Mouse (Mus musculus): ENCODE measurements at regions not wholly inside any gene's neighbourhood (a gene's known extent, or its start where the extent isn't known, plus 50 kb on each side); places are given as distances from the start of the nearest gene placed in this dataset.

DNA sequence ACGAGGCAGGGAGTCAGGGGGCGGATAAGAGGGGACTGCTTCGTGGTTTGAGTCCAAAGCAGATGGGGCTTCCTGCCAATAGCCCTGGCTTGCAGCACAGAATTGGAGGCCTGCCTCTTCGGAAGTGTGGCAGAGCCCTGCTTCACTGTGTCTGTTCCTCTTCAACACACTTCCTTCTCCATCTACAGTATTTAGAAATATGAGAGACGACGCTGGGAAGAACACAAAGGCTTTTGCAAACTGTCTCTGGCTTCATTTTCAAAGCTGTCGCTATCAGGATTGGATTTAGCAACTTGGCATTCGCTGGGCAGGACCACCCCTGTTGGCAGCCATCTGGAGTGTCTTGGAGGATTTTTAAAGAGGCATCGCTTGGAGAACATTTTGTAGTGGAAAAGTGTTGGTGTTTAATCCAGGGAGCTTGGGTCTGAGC is 95.3 kb upstream of the Gm6657 start:
- Histone ChIP-seq H3K27ac (peak overlapping the region; percentile 51), H3K9me3 (replicated peaks) (no peaks in the 10 kb centered on the region), H3K4me3 (no peak overlapping the region), H3K36me3 (ENCODE audit: poor library complexity, severe bottlenecking) (no peaks in the 10 kb centered on the region), H3K9ac (no peak overlapping the region), H3K4me2 (no peak overlapping the region), H3K27me3 (no peaks in the 10 kb centered on the region), H3K4me1 (peaks cover 24% of the 10 kb centered on the region)
- peak; percentile 81 for ATAC-seq
- WGBS = 50% methylated on average over 9 of the region's 9 CpGs

DNA sequence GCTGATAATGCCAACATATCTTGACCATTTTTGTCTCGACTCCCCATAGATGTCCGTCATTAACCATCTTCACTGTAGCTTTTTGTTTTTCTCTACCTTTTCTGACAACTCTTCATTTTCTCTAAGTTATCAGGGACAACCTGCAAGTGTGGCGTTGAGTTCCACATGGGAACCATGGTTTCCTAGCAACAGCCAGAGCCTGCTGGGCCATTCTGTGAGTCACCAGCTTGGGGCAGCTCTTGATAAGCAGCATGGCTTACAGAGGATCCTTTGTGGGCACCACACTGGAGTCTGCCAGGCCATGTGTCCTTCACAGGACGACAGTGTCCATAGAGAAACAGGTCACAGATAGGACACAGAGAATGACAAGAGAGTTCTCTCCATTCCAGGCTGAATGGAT is 94.3 kb upstream of the Gm6657 start:
- no peak overlapping the region for H3K4me2 ChIP-seq
- H3K4me1 ChIP-seq = peaks cover 24% of the 10 kb centered on the region
- ATAC-seq = no peak
- H3K4me3 ChIP-seq = no peak overlapping the region
- 57% methylated on average over 4 of the region's 4 CpGs for WGBS
- H3K36me3 ChIP-seq (ENCODE audit: poor library complexity, severe bottlenecking) = no peaks in the 10 kb centered on the region
- no peak overlapping the region for H3K27ac ChIP-seq
- H3K9me3 ChIP-seq (replicated peaks) = no peaks in the 10 kb centered on the region
- H3K27me3 ChIP-seq = no peaks in the 10 kb centered on the region
- no peak overlapping the region for H3K9ac ChIP-seq

DNA sequence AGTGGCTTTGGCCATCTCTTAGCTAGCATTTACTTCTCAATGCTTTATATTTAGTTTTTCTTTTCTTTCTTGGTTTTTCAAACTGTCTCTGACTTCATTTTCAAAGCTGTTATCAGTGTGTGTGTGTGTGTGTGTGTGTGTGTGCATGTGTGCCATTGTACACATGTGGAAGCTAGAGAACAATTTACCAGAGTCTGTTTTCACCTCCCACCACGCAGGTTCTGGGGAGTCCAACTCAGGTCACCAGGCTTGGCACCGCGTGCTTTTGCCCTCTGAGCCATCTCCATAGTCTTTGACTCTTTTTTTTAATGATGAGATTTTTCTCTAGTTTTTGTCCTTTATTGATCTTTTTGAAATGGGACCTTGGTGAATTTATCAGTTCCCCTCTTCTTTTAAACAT is 93.3 kb upstream of the Gm6657 start:
- no peak overlapping the region for H3K9ac ChIP-seq
- no peaks in the 10 kb centered on the region for H3K27me3 ChIP-seq
- no peak for ATAC-seq
- H3K4me1 ChIP-seq = peaks cover 18% of the 10 kb centered on the region
- H3K27ac ChIP-seq = no peak overlapping the region
- no peaks in the 10 kb centered on the region for H3K9me3 ChIP-seq (replicated peaks)
- H3K36me3 ChIP-seq (ENCODE audit: poor library complexity, severe bottlenecking) = no peaks in the 10 kb centered on the region
- H3K4me2 ChIP-seq = no peak overlapping the region
- no peak overlapping the region for H3K4me3 ChIP-seq
- WGBS = 92% methylated on average over 3 of the region's 3 CpGs

DNA sequence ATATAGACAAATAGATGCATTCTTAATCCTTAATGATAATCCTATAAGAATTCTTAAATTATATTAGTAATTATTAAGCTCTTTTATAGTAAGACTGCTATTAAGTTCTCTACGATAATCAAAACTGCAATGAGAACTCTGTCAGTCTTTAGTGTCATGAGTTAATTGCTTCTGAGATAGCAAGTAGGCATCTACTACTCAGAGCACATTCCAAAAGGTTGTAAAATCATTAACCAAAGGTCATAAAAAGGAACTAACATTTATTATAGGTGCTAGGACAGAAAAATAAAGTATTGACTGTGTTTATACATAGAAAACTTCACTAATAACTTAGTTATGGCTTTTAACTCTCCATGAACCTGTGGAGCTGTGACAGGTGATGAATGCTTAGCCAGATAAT is 84.1 kb upstream of the Gm6657 start:
- Histone ChIP-seq H3K27me3 (no peaks in the 10 kb centered on the region), H3K9ac (no peak overlapping the region), H3K4me2 (no peak overlapping the region), H3K36me3 (ENCODE audit: poor library complexity, severe bottlenecking) (no peaks in the 10 kb centered on the region), H3K4me1 (no peaks in the 10 kb centered on the region), H3K9me3 (replicated peaks) (no peaks in the 10 kb centered on the region), H3K4me3 (no peak overlapping the region), H3K27ac (no peak overlapping the region)
- WGBS = 81% methylated on average over 1 of the region's 1 CpGs
- ATAC-seq = no peak

DNA sequence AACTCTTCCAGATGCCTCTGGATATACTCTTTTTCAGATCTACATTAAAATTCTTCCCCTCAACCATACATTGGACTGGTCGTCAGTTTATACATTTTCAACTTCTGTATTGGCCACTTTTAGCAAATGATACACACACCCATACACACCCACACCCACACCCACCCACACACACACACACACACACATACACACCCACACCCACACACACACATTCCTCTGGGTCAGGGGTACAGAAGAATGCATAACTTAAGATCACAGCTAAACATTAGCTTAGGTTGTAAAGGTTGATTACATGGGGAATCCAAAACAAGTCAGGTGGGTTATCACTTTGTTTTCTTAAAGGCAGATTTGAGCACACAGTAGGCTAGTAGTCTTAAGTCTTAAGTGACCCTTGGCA is 75.9 kb upstream of the Gm6657 start:
- Histone ChIP-seq H3K9ac (no peak overlapping the region), H3K36me3 (ENCODE audit: poor library complexity, severe bottlenecking) (no peaks in the 10 kb centered on the region), H3K27me3 (no peaks in the 10 kb centered on the region), H3K4me1 (no peaks in the 10 kb centered on the region), H3K27ac (no peak overlapping the region), H3K4me2 (no peak overlapping the region), H3K4me3 (no peak overlapping the region), H3K9me3 (replicated peaks) (no peaks in the 10 kb centered on the region)
- WGBS = 81% methylated on average over 1 of the region's 1 CpGs
- ATAC-seq = no peak

GRCm38 (mm10) chr12:78119246-78119645 is 74.8 kb upstream of the Gm6657 start:
- no peak for ATAC-seq
- WGBS = 78% methylated on average over 2 of the region's 2 CpGs
- Histone ChIP-seq H3K4me2 (no peak overlapping the region), H3K4me1 (no peaks in the 10 kb centered on the region), H3K9ac (no peak overlapping the region), H3K27ac (no peak overlapping the region), H3K27me3 (no peaks in the 10 kb centered on the region), H3K4me3 (no peak overlapping the region), H3K9me3 (replicated peaks) (no peaks in the 10 kb centered on the region), H3K36me3 (ENCODE audit: poor library complexity, severe bottlenecking) (no peaks in the 10 kb centered on the region)

DNA sequence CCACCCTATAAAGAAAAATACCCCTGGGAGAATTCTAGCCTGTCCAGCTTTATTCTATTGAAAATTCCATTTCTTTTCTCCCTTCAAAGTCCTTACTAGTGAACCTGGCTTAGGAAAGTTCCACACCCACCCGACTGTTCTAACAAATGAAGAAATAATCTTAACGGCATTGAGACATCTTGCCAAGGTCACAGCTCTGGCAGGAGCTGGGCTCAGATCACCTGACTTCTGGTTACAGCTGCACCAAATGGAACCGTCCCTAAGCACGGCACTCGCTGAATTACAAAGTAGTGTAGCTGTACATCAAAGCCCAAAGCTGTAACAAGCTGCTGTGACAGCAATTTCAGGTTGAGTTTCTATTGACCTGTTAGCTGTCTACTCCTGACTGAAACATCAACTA is 74.2 kb upstream of the Gm6657 start:
- Histone ChIP-seq H3K4me2 (no peak overlapping the region), H3K27ac (no peak overlapping the region), H3K9ac (no peak overlapping the region), H3K36me3 (ENCODE audit: poor library complexity, severe bottlenecking) (no peaks in the 10 kb centered on the region), H3K9me3 (replicated peaks) (no peaks in the 10 kb centered on the region), H3K27me3 (no peaks in the 10 kb centered on the region), H3K4me3 (no peak overlapping the region), H3K4me1 (no peaks in the 10 kb centered on the region)
- ATAC-seq = no peak
- whole genome bisulfite sequencing = 82% methylated on average over 5 of the region's 5 CpGs

GRCm38 (mm10) chr12:78129130-78129845 is 64.8 kb upstream of the Gm6657 start:
- Histone ChIP-seq H3K4me2 (no peak overlapping the region), H3K9me3 (replicated peaks) (no peaks in the 10 kb centered on the region), H3K4me1 (peaks cover 13% of the 10 kb centered on the region), H3K27me3 (no peaks in the 10 kb centered on the region), H3K9ac (no peak overlapping the region), H3K36me3 (ENCODE audit: poor library complexity, severe bottlenecking) (no peaks in the 10 kb centered on the region), H3K27ac (no peak overlapping the region), H3K4me3 (no peak overlapping the region)
- ATAC-seq = no peak
- WGBS = 75% methylated on average over 5 of the region's 5 CpGs

DNA sequence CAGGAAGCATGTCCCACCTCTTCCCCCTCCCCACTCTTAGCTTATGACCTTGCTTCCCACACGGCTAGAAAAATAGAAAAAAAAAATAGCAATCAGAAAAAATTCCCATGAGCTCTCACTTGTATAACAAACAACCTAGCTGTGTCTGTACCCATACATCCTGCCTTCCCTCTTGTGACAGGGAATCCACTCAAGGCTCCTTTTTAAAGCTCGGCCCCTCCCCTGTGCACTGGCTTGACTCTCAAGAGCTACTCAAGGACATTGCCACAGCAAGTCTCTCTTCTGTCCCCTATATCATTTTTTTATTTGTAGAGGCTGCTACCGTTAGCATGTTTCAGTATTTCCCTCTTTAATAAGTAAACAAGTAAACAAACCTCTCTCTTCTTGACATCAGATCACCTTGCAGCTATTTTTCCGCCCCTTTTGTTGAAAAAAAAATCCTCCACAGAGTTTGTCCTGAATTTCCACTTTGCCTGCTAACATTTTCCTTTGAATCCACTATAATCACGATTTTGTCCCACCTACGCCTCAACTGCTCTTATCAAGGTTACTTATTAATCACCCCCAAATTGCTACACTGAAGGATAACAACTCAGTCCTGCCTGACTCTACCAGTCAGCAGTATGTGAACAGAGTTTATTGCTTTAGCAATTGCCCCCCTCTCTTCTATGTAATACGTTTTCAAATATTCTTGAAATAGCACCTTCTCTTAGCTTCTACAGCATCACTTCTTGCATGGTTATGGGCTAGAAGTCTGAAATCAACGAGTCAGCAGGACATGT is 61.8 kb upstream of the Gm6657 start:
- no peak overlapping the region for H3K4me3 ChIP-seq
- H3K9ac ChIP-seq = no peak overlapping the region
- no peak overlapping the region for H3K4me2 ChIP-seq
- H3K4me1 ChIP-seq = peaks cover 13% of the 10 kb centered on the region
- no peaks in the 10 kb centered on the region for H3K27me3 ChIP-seq
- H3K36me3 ChIP-seq (ENCODE audit: poor library complexity, severe bottlenecking) = no peaks in the 10 kb centered on the region
- H3K27ac ChIP-seq = no peak overlapping the region
- no peak for ATAC-seq
- 75% methylated on average over 8 of the region's 8 CpGs for WGBS
- H3K9me3 ChIP-seq (replicated peaks) = no peaks in the 10 kb centered on the region

- Histone ChIP-seq H3K9ac (no peak overlapping the region), H3K4me2 (no peak overlapping the region), H3K4me1 (peaks cover 13% of the 10 kb centered on the region), H3K9me3 (replicated peaks) (no peaks in the 10 kb centered on the region), H3K4me3 (no peak overlapping the region), H3K27ac (no peak overlapping the region), H3K36me3 (ENCODE audit: poor library complexity, severe bottlenecking) (no peaks in the 10 kb centered on the region), H3K27me3 (no peaks in the 10 kb centered on the region)
- 72% methylated on average over 9 of the region's 9 CpGs for WGBS
- 0 out of 2 replicates have a peak, but pooled peaks have one; percentile 24 for ATAC-seq
Observed at GRCm38 (mm10) chr12:78133341-78133740, 60.7 kb upstream of the Gm6657 start.

DNA sequence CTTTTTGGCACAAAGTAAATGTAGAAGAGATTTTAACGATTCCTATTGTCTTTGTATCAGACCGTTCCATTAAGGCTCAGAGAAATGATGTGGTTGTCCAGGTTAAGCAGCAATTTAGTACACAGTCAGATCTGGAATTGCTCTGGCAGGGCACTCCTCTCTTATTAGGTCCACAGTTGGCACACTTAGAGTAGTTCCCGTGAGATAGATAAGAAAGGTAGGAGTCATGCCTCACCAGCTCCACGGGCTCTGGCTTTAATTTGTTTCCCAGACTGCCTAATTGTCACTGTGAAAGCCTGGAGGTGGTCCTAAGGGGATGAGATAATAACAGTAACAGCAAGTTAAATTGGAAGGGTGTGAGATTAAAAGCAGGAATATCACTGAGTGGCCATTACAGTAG is 60.1 kb upstream of the Gm6657 start:
- Histone ChIP-seq H3K4me2 (no peak overlapping the region), H3K9ac (no peak overlapping the region), H3K36me3 (ENCODE audit: poor library complexity, severe bottlenecking) (no peaks in the 10 kb centered on the region), H3K4me1 (peaks cover 11% of the 10 kb centered on the region), H3K27me3 (no peaks in the 10 kb centered on the region), H3K27ac (no peak overlapping the region), H3K4me3 (no peak overlapping the region), H3K9me3 (replicated peaks) (no peaks in the 10 kb centered on the region)
- WGBS = 46% methylated on average over 4 of the region's 4 CpGs
- ATAC-seq = no peak

DNA sequence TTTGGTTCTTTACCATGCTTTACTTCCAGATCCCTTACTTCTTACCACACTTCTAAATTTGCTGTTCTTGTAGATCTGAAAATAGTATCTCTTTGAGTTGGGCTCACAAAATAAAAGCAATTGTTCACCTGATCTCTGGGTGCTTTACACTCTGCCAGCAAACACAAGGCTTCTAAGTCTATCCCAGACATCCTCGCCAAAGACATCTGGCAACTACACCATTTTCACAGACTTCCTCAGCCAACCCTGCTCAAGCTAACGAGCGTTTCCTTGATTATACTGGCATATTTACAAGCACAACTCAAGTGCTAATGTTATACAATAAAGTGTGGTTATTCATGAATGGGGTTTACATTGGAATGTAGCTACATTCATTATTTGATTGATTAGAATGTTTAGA is 56.8 kb upstream of the Gm6657 start:
- ATAC-seq = peak; percentile 71; the same call in 1 of the 2 replicates
- Histone ChIP-seq H3K4me3 (no peak overlapping the region), H3K9ac (no peak overlapping the region), H3K27me3 (no peaks in the 10 kb centered on the region), H3K4me1 (peaks cover 4% of the 10 kb centered on the region; the same call in 1 of the 2 replicates), H3K36me3 (ENCODE audit: poor library complexity, severe bottlenecking) (no peaks in the 10 kb centered on the region), H3K27ac (no peak overlapping the region), H3K4me2 (no peak overlapping the region), H3K9me3 (replicated peaks) (no peaks in the 10 kb centered on the region)
- WGBS = 52% methylated on average over 3 of the region's 3 CpGs

Measured in forebrain, embryonic 13.5 days (tissue).